Mouse (Mus musculus) myocyte (in vitro differentiated cells): ENCODE results near the gene Tceal7.

Source experiments
- E2F4 ChIP-seq: IDR thresholded peaks from one replicate; pipeline ENCODE4 v1.6.1; 2011; ENCODE audit warnings: mild to moderate bottlenecking, control low read depth, moderate library complexity; ENCODE audit not compliant: insufficient read depth
- MYOD1 ChIP-seq, 3 experiments: IDR thresholded peaks; one replicate each; pipeline ENCODE4 v1.6.1; 2011; ENCODE audit warnings: control low read depth in 2 of 3, low read depth in 2 of 3, mild to moderate bottlenecking in 2 of 3, moderate library complexity in 1 of 3; ENCODE audit not compliant: insufficient read length in 2 of 3, control insufficient read depth in 1 of 3
- POLR2AphosphoS2 ChIP-seq: IDR thresholded peaks from one replicate; pipeline ENCODE4 v1.6.1; 2011; ENCODE audit warnings: low read depth, control low read depth; ENCODE audit not compliant: insufficient read length
- TCF12 ChIP-seq: IDR thresholded peaks from one replicate; pipeline ENCODE4 v1.6.1; 2011; ENCODE audit warnings: mild to moderate bottlenecking, control low read depth; ENCODE audit not compliant: poor library complexity, insufficient read depth, severe bottlenecking
- TCF3 ChIP-seq: IDR thresholded peaks from one replicate; pipeline ENCODE4 v1.6.1; 2011; ENCODE audit warnings: low read depth, control low read depth; ENCODE audit not compliant: insufficient read length

DNA sequence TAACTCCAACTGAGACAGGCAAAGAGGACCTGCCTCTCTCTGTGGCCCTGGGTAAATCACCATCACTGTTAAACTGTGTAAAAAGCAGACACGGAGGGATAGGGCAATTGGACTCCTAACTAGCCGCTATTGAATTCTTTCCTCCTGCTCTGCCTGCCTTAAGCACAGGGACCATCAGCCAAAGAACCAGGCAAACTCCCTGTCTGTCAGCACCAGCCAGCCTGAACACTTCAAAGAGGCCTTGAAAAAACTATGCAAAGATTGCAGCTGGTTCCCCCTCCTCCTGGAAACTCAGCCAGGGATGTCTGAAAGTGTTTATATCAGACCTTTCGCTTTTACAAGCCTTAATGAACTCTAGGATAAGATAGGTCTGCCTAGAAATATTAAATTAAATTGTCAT lies 60.0 kb downstream of the Tceal7 start:
- no peak for TF ChIP-seq E2F4
- TF ChIP-seq POLR2AphosphoS2 = no peak
- TF ChIP-seq TCF3 = no peak
- TF ChIP-seq MYOD1 (IDR thresholded peaks at IDR 0.05; ENCODE audit: control insufficient read depth in 1 of 3, insufficient read length in 2 of 3, low read depth in 2 of 3) = no peak
- no peak for TF ChIP-seq TCF12
